Mouse (Mus musculus) neural tube, embryonic 13.5 days (tissue): ENCODE measurements at regions not wholly inside any gene's neighbourhood (a gene's known extent, or its start where the extent isn't known, plus 50 kb on each side); places are given as distances from the start of the nearest gene placed in this dataset.

Experiments
- ATAC-seq: fragments of 200-750 bp; cut with Nextera tagmentation; 2 replicates; pipeline ENCODE4 v1.8.0; 2017; ENCODE audit warnings: low read depth, mild to moderate bottlenecking, moderate TSS enrichment, moderate library complexity
- H3K27ac ChIP-seq: fragments of 300-500 bp; sonication (generic); replicated peaks from 2 replicates; pipeline ENCODE4 v1.5.1; 2015; ENCODE audit warnings: moderate library complexity, mild to moderate bottlenecking, inconsistent platforms
- H3K27me3 ChIP-seq: fragments of 300-500 bp; sonication (generic); 2 replicates; pipeline ENCODE4 v1.6.1; 2015; ENCODE audit warnings: mild to moderate bottlenecking, inconsistent platforms
- H3K36me3 ChIP-seq: fragments of 300-500 bp; sonication (generic); 2 replicates; pipeline ENCODE4 v1.6.1; 2015; ENCODE audit warnings: mild to moderate bottlenecking, inconsistent platforms
- H3K4me1 ChIP-seq: fragments of 300-500 bp; sonication (generic); replicated peaks from 2 replicates; pipeline ENCODE4 v1.6.1; 2015; ENCODE audit warnings: inconsistent platforms
- H3K4me2 ChIP-seq: fragments of 300-500 bp; sonication (generic); 2 replicates; pipeline ENCODE4 v1.6.1; 2015; ENCODE audit warnings: inconsistent platforms, mild to moderate bottlenecking, moderate library complexity
- H3K4me3 ChIP-seq: fragments of 300-500 bp; sonication (generic); 2 replicates; pipeline ENCODE4 v1.5.1; 2015; ENCODE audit warnings: mild to moderate bottlenecking, inconsistent platforms
- H3K9ac ChIP-seq: fragments of 300-500 bp; sonication (generic); 2 replicates; pipeline ENCODE4 v1.6.1; 2015; ENCODE audit warnings: moderate library complexity, mild to moderate bottlenecking, inconsistent platforms
- H3K9me3 ChIP-seq: fragments of 300-500 bp; sonication (generic); 2 replicates; pipeline ENCODE4 v1.6.1; 2016; ENCODE audit warnings: inconsistent platforms
- WGBS: fragments of 180-500 bp; shearing (Covaris S2); methylation state at CpG from one replicate; pipeline ENCODE4 v1.1.7; 2015; 5-methylcytosine and 5-hydroxymethylcytosine counted together

DNA sequence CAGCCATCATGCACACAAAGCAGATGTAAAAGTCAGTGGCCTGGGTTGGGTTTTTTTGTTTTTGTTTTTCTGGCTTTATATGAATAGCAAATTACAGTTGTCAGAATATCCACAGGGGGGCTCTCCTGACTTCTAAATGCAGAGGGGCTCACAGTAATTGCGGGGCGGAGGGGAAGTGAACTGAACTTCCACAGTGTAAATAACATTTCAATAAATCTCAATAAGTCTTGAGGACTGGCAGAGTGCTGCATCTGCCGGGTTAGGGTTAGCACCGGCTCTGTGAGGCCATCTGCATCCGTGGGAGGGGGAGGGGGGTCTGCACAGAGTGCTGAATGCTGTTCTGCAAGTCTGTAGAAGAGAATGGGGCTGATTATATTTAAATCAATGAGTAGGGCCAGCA, 50.3 kb upstream of the Arl4c start:
- peak; percentile 82 for ATAC-seq
- H3K4me3 ChIP-seq: no peak overlapping the region
- H3K4me2 ChIP-seq: no peak overlapping the region
- H3K9ac ChIP-seq: no peak overlapping the region
- no peaks in the 10 kb centered on the region for H3K36me3 ChIP-seq
- H3K4me1 ChIP-seq: peaks cover 37% of the 10 kb centered on the region
- no peaks in the 10 kb centered on the region for H3K9me3 ChIP-seq
- 0 out of 2 replicates have a peak, but pooled peaks cover 4% of the 10 kb centered on the region for H3K27me3 ChIP-seq
- 1% methylated on average over 5 of the region's 5 CpGs for WGBS
- H3K27ac ChIP-seq: no peak overlapping the region

DNA sequence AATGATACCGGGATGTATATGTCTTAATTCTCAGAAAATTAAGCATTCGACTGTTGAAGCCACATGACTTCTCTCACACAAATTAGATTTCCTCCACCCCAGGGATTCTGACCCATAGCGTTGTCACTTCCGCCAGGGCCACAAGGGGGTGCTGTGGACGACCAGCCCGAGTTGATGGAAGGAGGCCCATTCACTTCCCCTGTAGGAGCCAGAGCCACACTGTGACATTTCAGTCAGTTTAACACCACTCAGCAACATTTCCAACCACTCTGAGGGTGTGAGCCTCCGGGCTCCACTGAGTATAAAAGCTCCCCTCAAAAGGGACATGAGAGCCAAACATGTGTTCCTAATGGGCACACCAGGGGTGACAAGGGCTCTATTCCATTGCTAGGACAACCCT, 54.6 kb upstream of the Arl4c start:
- H3K9ac ChIP-seq: no peak overlapping the region
- no peaks in the 10 kb centered on the region for H3K36me3 ChIP-seq
- no peak overlapping the region for H3K4me2 ChIP-seq
- 0 out of 2 replicates have a peak, but pooled peaks have one; percentile 22 for ATAC-seq
- H3K4me3 ChIP-seq: no peak overlapping the region
- no peaks in the 10 kb centered on the region for H3K9me3 ChIP-seq
- 64% methylated on average over 7 of the region's 7 CpGs for WGBS
- no peaks in the 10 kb centered on the region for H3K27me3 ChIP-seq
- peak overlapping the region; percentile 70 for H3K27ac ChIP-seq
- peaks cover 36% of the 10 kb centered on the region for H3K4me1 ChIP-seq

DNA sequence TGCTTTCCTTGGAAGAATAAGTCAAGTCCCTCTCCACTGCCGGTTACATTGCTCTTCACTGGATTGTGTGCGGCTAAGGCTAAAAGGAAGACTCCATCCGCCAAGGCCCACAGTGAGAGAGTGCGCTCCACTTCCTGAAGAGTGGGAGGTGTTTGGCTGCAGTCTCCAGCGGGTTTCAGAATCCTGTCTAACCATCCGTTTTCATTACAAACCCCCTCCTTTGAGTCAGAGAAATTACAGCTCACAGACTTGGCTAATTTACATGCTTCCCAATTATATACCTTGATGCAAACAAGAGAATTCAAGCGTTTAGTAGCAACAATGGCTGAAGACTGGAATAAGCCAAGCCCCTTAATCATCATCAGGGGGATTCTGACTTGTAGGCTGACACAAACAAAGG, 55.1 kb upstream of the Arl4c start:
- H3K27ac ChIP-seq: peak overlapping the region; percentile 70
- H3K4me3 ChIP-seq: no peak overlapping the region
- H3K9ac ChIP-seq: no peak overlapping the region
- H3K4me2 ChIP-seq: no peak overlapping the region
- peaks cover 34% of the 10 kb centered on the region for H3K4me1 ChIP-seq
- no peaks in the 10 kb centered on the region for H3K36me3 ChIP-seq
- WGBS: 41% methylated on average over 7 of the region's 7 CpGs
- ATAC-seq: 0 out of 2 replicates have a peak, but pooled peaks have one; percentile 36
- H3K27me3 ChIP-seq: no peaks in the 10 kb centered on the region
- H3K9me3 ChIP-seq: no peaks in the 10 kb centered on the region

DNA sequence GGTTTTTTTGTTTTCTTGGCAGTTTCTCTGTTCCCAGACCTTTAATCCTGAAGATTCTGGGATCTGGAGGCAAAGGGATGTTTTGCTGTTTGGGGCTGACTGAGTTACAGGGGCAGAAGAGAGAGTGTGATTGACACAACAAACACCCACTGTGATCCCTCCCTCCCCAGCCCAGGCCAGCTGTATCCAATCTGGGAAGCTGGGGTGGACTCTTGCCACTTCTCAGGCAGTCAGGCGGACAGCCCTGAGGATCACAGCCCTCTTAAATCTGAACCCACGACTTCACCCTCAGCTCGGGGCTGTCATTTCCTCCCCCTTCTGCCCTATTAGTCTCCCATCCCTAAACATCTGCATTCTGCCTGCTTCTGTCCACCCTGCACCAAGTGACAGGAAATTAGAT, 55.7 kb upstream of the Arl4c start:
- no peaks in the 10 kb centered on the region for H3K36me3 ChIP-seq
- H3K27me3 ChIP-seq: no peaks in the 10 kb centered on the region
- peak overlapping the region; percentile 70 for H3K27ac ChIP-seq
- no peaks in the 10 kb centered on the region for H3K9me3 ChIP-seq
- no peak overlapping the region for H3K9ac ChIP-seq
- no peak overlapping the region for H3K4me2 ChIP-seq
- ATAC-seq: no peak
- 31% methylated on average over 3 of the region's 3 CpGs for WGBS
- peaks cover 28% of the 10 kb centered on the region for H3K4me1 ChIP-seq
- H3K4me3 ChIP-seq: no peak overlapping the region

DNA sequence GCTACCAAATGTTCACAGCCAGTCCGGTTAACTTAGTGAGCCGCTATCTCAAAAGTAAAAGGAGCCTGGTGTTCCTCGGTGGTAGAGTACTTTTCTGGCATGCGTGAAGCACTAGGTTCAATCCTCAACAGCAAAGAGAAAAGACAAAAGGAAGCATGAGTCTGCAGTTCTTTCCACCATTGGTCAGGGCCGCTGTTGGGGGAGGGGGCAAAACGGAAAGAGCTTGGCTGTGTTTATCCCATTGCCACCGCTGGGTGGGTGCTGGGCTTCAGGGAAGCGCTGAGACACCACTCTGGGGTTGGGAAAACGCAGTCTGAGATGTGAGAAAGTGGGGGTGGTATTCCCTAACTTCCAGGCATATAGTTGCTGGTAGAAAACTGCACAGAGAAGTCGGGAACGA, 58.6 kb upstream of the Arl4c start:
- peaks cover 17% of the 10 kb centered on the region for H3K4me1 ChIP-seq
- H3K27ac ChIP-seq: no peak overlapping the region
- H3K36me3 ChIP-seq: no peaks in the 10 kb centered on the region
- no peaks in the 10 kb centered on the region for H3K9me3 ChIP-seq
- no peak overlapping the region for H3K9ac ChIP-seq
- ATAC-seq: no peak
- H3K27me3 ChIP-seq: no peaks in the 10 kb centered on the region
- no peak overlapping the region for H3K4me2 ChIP-seq
- 69% methylated on average over 11 of the region's 11 CpGs for WGBS
- H3K4me3 ChIP-seq: no peak overlapping the region

DNA sequence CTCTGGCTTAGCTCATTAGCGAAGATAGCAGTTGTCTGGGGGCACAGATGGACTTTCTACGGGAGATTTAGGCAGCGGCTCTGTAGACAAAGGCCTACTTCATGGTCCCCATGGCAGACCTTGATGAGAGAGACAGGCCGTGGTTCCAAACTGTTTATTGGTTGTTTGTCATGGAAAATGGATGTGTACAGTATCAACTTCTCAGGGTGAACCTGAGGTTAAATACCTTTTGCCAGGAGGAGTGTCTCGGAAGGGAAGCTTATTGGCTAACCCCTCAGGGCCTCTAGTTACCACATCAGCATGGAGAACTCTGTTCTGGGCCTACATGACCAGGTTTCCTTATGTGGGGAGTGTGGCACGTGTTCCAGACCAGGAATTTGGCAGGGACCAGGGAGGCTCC, 59.1 kb upstream of the Arl4c start:
- ATAC-seq: no peak
- H3K4me1 ChIP-seq: peaks cover 17% of the 10 kb centered on the region
- WGBS: 72% methylated on average over 6 of the region's 6 CpGs
- H3K27ac ChIP-seq: no peak overlapping the region
- H3K9me3 ChIP-seq: no peaks in the 10 kb centered on the region
- no peak overlapping the region for H3K4me3 ChIP-seq
- H3K4me2 ChIP-seq: no peak overlapping the region
- H3K27me3 ChIP-seq: no peaks in the 10 kb centered on the region
- H3K9ac ChIP-seq: no peak overlapping the region
- no peaks in the 10 kb centered on the region for H3K36me3 ChIP-seq

DNA sequence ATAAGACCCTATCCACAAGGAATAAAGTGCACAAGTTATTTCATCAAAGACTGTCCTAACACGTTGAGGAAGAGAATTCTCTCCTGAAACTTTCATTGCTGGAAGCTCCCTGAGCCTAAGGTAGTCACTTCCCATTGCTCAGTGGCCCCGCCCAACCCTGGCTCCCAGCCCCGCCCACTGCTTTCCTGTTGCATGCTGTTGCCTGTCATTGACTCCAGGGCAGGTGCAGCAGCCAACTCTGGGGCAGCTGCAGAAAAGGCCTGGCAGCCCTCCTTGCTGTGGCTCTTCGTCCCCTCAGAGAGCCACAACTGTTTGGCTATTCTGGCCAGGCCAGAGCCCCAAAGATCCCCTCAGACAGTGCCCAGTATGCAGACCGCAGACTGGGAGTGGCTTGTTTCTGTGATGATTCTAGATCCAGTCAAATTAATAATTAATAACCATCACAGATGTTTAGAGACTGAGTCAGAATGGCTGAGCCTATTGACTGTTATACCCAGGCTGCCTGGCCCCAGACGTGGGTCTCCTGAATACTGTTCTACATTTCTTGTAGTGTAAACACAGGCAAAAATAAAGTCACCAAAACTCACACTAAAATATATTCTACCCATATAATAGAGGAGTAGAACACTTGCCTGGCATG, 61.8 kb upstream of the Arl4c start:
- no peaks in the 10 kb centered on the region for H3K9me3 ChIP-seq

DNA sequence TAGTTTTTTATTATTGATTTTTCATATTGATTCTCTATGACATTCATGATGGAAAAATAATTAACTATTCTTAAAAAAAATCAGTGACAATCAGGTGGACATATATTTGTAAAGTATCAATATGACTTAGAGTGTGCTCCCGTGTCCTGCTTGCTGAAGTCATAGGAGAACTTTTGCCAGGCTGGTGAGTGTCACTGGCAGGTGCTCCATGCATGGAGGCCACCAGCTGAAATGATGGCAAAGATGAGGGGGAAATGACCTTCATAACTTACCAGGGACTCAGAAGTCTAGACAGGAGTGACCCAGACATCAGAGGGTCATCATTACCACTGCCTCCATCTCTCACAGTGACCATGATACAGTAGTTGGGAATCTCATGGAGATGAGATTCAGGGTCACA, 62.5 kb upstream of the Arl4c start:
- H3K9me3 ChIP-seq: no peaks in the 10 kb centered on the region
- no peaks in the 10 kb centered on the region for H3K27me3 ChIP-seq
- no peak overlapping the region for H3K9ac ChIP-seq
- H3K4me1 ChIP-seq: no peaks in the 10 kb centered on the region
- 91% methylated on average over 1 of the region's 1 CpGs for WGBS
- no peak overlapping the region for H3K4me3 ChIP-seq
- H3K27ac ChIP-seq: no peak overlapping the region
- no peak overlapping the region for H3K4me2 ChIP-seq
- H3K36me3 ChIP-seq: no peaks in the 10 kb centered on the region
- ATAC-seq: no peak

More for the DNA sequence above, 61.8 kb upstream of the Arl4c start:
- no peak overlapping the region for H3K9ac ChIP-seq
- ATAC-seq: no peak
- H3K4me2 ChIP-seq: no peak overlapping the region
- no peak overlapping the region for H3K4me3 ChIP-seq
- no peaks in the 10 kb centered on the region for H3K27me3 ChIP-seq
- H3K27ac ChIP-seq: no peak overlapping the region
- 55% methylated on average over 6 of the region's 6 CpGs for WGBS
- no peaks in the 10 kb centered on the region for H3K4me1 ChIP-seq
- no peaks in the 10 kb centered on the region for H3K36me3 ChIP-seq

DNA sequence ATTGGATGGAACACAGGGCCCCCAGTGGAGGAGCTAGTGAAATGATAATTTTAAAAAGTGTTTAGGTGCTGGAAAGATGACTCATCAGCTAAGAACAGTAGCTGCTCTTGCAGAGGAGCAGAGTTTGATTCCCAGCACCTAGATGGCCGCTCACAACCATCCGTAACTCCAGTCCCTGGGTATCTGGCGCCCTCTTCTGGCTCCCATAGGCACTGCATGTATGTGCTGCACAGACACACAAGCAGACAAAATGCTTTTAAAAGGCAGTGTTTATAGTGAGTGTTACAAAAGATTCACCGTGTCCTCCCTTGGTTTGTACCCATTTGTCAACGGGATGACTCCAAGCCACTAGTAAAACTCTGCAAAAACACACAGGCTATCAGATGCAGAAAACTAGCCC, 75.0 kb upstream of the Arl4c start:
- no peak overlapping the region for H3K4me3 ChIP-seq
- H3K36me3 ChIP-seq: no peaks in the 10 kb centered on the region
- 95% methylated on average over 5 of the region's 5 CpGs for WGBS
- no peak for ATAC-seq
- no peaks in the 10 kb centered on the region for H3K9me3 ChIP-seq
- no peaks in the 10 kb centered on the region for H3K27me3 ChIP-seq
- peaks cover 4% of the 10 kb centered on the region; the same call in 1 of the 2 replicates for H3K4me1 ChIP-seq
- no peak overlapping the region for H3K27ac ChIP-seq
- no peak overlapping the region for H3K9ac ChIP-seq
- no peak overlapping the region for H3K4me2 ChIP-seq

DNA sequence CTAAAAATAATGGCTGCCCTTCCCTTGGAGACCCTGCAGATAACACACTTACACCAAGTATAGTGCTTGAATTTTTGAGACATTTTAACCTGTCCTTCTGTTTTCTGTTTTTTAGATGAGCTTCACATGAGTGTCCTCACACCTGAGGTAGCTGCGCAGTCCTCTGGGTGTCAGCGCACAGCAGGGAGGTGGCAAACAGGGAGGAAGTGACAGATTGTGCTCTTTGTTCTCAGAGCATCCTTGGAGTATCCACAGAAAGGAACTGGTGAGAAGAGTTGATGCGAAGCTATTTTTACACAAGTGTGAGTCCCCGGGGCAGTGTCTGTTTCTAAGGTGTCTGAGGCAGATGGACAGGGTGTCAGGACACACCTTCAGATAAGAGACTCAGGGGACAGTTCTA, 78.2 kb upstream of the Arl4c start:
- no peak overlapping the region for H3K4me3 ChIP-seq
- no peak overlapping the region for H3K27ac ChIP-seq
- H3K27me3 ChIP-seq: no peaks in the 10 kb centered on the region
- H3K9me3 ChIP-seq: no peaks in the 10 kb centered on the region
- H3K9ac ChIP-seq: no peak overlapping the region
- WGBS: 85% methylated on average over 4 of the region's 4 CpGs
- peaks cover 16% of the 10 kb centered on the region for H3K4me1 ChIP-seq
- no peaks in the 10 kb centered on the region for H3K36me3 ChIP-seq
- H3K4me2 ChIP-seq: no peak overlapping the region
- no peak for ATAC-seq

DNA sequence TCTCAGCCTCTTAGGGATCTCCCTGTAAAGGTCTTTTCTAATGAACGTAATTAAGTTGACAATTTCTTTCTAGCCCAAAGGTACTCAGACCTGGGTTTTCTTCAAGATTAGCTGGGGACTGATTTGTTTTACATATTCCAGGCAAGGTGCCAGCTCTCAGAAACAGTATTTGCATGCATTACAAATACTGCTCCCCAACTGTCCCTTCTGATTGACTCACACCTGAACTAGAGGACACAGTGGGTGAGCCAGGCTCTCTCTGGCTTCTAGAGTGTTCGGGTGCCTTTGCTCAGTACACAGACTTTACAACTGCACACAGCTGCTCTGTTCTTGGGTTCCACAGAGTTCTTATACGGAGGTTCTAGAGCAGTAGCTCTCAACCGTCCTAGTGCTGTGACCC, 81.1 kb upstream of the Arl4c start:
- peaks cover 18% of the 10 kb centered on the region for H3K4me1 ChIP-seq
- H3K27me3 ChIP-seq: no peaks in the 10 kb centered on the region
- H3K27ac ChIP-seq: no peak overlapping the region
- no peak for ATAC-seq
- 79% methylated on average over 4 of the region's 4 CpGs for WGBS
- no peak overlapping the region for H3K4me2 ChIP-seq
- no peaks in the 10 kb centered on the region; the same call in 1 of the 2 replicates for H3K9me3 ChIP-seq
- H3K9ac ChIP-seq: no peak overlapping the region
- no peaks in the 10 kb centered on the region for H3K36me3 ChIP-seq
- H3K4me3 ChIP-seq: no peak overlapping the region

DNA sequence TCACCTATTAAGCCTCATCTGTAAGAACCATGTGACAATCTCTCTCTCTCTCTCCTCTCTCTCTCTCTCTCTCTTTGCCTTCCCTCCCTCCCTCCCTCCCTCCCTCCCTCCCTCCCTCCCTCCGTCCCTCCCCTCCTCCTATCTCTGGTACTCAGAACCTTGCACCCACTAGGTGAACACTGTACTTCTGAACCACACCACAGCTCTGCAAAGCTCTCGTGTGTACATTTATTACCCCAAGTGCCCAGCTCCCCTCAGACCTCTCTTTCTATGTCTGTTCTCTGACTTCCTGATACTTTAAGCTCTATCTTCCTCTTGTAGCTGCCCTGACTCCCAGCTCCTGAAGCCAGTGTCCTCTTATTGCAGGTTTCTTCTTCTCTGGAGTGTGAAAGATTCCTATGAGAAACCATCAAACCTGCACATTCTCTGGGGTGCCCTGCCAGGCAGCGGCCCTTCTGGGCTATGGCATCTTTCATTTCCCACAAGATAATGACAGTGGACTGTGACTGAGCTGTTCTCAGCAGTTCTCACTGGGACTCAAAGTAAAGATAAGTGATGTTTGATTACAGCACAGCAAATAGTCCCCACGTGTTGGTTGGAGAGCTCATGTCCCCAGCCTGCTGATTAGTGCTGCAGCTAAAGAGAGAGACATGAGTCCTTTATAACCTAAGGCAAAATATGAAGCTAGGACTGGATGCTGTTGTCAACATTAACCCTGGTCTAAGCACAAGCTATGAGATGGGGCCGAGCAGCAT, 83.0 kb upstream of the Arl4c start:
- 55% methylated on average over 5 of the region's 5 CpGs for WGBS
- Histone ChIP-seq H3K9ac (no peak overlapping the region), H3K36me3 (no peaks in the 10 kb centered on the region), H3K9me3 (no peaks in the 10 kb centered on the region; the same call in 1 of the 2 replicates), H3K4me1 (peaks cover 14% of the 10 kb centered on the region), H3K4me2 (no peak overlapping the region), H3K27ac (no peak overlapping the region), H3K27me3 (no peaks in the 10 kb centered on the region), H3K4me3 (no peak overlapping the region)
- no peak for ATAC-seq
